Mouse (Mus musculus): ENCODE measurements around the gene Kirrel3. TPM values are rescaled to one million over a fixed set of nuclear protein-coding genes. Genes with fewer than 3 reads are reported as not detected.

Gene Kirrel3
- polyA plus RNA-seq (2014; fragmentation: Illumina TruSeq; extraction: RNeasy Lipid Tissue Mini Kit (QIAGEN cat#74804); ENCODE audit: low read depth, low replicate concordance) = 0.32 TPM

GRCm38 (mm10) chr9:34485759-34486431 is at the start of gene Kirrel3:
Kirrel3 (plus strand) TSS chr9:34485894.

